Mouse (Mus musculus): ENCODE results near the gene Kctd19.

The Kctd19 gene

DNA sequence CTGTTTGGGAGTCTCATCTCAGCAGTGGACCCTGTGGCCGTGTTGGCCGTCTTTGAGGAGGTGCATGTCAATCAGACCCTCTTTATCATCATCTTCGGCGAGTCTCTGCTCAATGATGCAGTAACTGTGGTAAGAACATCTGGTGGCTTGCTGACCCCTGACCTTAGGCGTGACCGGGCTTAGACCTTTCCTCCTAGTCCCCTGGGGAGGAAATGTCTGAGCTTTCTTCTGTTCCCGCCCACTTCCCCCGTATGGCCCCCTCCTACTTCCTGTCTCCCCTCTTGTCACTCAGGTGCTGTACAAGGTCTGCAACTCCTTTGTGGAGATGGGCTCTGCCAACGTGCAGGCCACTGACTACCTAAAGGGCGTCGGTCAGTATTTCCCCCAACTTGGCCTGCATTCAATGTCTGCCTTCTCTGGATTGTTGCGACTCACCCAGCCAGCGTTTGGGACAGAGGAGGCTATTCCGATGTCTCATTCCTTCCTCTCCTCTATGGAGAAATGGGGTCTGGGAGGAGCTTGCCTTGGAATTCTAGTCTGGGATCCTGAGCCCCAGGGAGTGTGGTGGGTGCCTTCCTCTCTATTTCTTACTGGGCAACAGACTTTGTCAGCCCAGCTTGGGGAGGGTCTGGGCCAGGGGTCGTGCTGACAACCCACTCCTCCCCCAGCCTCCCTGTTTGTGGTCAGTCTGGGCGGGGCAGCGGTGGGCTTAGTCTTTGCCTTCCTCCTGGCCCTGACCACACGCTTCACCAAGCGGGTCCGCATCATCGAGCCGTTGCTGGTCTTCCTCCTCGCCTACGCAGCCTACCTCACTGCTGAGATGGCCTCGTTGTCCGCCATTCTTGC, 57.9 kb downstream of the Kctd19 start:
- peak; percentile 57 to 71 for DNase-seq

DNA sequence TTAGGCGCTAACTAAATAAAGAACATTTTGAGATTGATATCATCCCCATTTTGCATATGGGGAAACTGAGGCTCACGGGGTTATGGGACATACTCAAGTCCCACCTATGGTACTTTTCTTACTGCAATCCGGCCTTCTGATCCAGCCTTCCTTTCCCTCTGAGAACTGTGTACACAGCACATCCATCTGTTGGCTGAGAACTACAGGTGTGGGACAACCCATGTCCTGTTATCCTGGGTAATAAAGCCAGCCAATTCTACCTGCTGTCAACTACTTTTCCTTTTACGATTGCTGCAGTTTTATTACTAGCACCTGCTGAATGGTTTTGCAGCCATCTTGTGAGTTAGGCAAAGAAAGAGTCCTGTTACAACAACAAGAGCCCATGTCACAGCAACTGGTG, 58.8 kb downstream of the Kctd19 start:
- DNase-seq = no peak

DNA sequence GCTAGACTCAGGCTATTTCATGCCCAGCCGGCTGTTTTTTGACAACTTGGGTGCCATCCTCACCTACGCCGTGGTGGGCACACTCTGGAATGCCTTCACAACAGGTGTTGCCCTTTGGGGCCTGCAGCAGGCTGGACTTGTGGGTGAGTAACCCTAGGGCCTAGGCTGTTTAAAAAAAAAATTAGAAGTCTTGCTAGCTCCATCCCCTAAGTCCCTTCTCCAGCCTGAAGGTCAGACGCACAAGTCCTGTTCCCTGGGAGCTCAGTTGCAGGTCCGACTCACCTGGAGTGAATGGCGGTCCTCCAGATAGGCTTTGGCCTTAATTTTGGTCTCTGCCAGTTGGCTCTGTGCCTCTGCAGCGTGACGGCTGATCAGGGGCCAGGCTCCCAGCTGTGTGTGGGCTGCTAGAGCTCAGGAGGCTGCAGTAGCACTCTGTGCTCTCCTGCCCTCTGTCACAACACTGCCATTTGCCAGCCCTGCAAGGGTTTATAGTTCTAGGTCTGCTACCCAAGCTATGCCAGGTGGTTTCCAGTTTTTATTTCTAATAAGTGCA, 59.6 kb downstream of the Kctd19 start:
- DNase-seq = no peak

DNA sequence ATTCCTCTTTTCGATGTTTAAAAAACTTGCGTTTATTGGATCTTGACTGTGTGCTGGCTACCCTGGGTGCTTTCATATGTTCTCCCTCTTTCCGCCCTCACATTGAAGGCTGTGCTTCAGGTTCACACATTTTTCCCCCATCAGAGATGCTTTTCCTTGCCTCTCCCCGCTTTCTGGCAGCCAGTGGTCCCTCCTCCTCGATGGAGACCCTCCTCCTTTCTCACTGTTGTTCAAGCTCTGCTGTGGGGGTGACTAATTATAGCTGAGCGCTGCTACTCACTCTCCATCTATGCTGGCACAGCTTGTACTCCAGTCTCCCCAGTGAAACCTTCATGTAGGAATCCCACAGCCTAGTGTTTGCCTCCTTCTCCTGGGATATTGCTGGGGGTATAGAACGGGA, 63.1 kb downstream of the Kctd19 start:
- no peak for DNase-seq

DNA sequence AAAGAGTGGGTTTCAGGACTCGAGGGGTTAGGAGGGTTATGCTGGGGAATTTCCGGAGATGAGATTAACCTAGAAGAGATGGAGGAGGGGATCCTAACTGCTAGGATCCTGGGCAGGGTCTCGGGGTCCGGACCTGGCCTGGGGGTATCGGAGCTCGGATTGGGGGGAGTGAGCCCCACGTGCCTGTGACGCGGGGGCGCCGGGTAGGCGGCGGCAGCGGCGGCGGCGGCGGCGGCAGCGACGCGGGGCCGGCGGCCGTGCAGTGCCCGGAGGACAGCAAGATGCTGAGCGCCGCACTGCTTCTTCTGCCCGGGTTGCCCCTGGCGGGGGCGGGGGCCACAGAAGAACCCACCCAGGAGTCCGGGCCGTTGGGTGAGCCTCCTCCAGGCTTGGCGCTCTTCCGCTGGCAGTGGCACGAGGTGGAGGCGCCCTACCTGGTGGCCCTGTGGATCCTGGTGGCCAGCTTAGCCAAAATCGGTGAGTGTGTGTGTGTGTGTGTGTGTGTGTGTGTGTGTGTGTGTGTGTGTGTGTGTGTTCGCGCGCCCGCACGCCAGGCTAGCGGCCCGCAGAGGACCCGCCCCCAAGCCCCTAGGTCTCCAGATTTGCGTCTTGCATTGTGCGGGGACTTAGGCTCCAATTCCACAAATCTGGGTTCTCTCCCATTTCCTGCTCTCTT, 64.1 kb downstream of the Kctd19 start:
- peak; percentile 27 to 44 for DNase-seq

DNA sequence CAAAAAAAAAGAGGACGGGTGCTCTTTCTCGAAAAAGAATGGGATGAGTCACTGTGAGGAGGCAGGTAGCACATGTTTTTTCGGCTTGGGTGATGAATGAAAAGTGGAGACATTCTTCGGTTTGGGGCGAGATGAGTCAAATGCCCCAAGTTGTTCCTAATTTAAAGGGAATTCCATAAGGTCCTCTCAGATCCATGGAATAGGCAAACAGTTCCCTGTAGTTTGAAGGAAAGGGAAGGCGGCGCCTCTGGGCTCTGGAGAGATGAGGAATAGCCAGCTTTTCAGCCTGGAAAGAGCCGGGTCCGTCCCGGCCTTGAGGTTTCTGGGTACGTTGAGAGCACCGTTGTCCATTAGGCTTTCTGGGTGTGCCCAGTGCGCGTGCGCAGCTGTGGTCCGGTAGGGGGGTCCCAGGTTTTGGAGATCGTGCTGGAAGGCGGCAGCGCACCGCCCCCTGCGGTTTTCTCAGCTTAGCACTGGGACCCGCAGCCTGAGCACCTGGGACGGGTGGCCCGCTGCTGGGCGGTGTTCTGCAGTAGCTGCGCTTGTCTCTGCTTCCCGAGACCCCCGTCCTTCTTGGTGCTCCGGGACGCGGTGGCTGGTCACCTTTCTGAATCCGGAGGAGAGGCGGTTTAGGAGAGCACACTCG, 64.7 kb downstream of the Kctd19 start, which contains the start of gene Slc9a5:
Gene Slc9a5, plus strand, starts transcription at position 394 of the 646 bp plus-strand sequence.
- peak; percentile 67 to 78 for DNase-seq

DNA sequence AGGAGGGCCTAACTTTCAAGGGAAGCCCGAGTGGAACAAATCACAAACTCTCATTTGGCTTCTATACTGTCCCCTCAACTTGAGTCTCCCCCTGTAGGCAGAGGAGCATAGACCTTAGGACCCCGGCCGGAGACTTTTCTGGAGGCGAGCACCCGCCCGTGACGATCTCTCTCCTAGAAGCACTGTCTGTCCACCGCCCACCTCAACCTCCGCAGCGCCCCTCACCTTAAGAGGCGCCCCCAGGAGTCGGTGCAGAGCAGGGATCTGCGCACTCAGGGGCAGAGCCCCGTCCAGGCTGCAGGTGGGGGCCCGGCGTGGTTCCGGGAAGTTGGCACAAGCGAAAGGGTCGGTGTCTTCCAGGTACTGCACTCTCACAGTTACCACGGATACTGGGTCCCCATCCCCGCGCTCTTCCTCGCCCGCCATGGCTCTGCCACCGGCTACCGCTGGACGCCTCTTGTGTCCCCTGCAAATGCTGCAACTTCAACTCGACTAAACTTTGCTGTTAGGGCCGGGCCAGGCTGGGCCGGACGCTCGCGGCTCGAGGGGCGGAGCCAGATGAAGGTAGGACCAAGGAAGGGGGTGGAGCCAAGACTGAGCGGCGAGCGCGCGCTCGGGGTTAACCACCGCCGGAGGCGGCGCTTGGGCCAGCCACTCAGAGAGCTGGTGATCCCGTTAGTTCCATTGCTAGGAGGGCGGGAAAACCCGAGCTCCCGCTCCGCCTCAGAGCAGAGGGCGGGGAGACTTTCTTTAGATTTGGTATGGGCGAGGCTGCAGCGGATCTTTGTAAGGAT, 65.7 kb downstream of the Kctd19 start, which contains the start of gene Fhod1:
Gene Fhod1, minus strand, starts transcription at position 526 of the 794 bp plus-strand sequence.
- DNase-seq = peak; percentile 89

DNA sequence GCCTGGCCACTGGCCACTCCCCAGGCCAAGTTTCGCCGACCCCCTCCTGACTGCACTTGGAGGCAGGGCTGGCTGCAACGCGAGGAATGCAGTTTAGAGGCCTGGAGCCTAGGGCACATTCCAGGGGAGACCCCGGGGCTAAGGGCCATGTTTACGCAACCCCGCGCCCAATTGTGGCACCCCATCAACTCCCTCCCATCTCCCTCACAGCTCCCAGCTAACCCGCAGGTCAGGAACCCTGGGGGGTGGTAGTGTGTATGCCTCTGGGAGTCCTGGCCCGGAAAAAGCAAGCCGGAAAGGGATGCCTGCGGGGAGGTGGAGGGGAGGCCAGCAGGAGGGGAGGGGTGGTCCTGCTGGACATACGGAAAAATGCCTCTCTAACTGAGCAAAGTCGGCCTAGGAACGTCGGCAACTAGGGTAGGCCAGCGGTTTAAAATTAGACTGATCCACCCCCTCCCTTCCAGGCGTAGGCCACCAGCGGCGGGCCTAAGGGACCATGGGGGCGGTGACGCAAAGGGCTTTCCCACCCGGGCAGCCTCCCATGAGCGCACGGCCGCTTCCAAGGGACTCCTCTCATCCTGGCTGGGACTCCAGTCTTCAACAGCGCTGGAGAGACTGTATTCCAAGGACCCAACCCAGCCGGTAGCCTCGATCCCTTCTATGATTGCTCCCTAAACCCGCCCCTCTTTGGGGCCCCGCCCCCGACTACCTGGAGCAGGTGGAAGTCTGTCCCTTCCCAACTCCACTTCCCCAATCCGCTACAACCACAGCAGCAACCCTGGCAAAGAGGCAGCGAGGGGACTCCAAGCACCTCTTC, 66.5 kb downstream of the Kctd19 start:
- peak in 1 of 2 experiments; percentile 59 for DNase-seq

DNA sequence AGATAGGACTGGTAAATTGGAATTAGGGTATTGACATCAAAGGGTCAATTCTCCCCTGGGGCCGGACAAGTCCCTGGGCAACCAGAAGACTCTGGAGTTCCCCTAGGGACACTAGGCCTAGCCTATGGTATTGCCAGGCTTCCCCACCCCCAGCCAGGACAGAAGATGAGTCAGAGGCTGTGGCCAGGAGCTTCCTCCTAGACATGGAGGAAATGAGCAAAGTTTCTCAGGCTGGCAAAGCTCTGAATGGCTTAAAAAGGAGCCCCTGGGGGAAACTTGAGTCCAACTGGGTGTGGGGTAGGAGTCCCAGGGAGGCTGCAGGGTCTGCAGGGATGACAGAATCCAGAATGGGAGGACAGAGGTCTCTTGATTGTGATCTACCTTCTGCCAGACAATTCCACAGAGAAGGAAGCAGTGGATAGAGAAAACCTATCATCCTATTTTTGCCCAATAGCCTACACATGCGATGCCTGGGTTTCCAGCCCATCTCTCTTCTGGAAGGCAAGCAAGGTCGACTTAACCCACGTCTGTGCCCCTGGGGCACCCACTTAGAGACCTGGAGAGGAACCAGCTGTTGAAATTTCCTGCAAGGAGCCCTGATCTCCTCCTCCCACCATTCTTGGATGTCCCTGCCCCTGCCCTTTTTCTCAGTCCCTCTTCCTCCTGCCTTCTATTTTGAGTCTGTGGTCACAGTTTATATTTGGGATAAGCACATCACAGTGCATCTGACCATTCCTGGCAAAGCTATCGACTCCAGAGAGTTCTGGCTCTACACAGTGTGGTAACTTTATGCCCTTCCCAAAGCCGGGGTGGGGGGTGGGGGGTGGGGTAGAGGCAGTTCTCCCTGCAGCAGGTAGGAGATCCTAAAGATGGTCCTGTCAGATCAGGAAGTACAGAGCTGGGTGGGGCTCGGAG, 68.0 kb downstream of the Kctd19 start:
- no peak for DNase-seq

DNA sequence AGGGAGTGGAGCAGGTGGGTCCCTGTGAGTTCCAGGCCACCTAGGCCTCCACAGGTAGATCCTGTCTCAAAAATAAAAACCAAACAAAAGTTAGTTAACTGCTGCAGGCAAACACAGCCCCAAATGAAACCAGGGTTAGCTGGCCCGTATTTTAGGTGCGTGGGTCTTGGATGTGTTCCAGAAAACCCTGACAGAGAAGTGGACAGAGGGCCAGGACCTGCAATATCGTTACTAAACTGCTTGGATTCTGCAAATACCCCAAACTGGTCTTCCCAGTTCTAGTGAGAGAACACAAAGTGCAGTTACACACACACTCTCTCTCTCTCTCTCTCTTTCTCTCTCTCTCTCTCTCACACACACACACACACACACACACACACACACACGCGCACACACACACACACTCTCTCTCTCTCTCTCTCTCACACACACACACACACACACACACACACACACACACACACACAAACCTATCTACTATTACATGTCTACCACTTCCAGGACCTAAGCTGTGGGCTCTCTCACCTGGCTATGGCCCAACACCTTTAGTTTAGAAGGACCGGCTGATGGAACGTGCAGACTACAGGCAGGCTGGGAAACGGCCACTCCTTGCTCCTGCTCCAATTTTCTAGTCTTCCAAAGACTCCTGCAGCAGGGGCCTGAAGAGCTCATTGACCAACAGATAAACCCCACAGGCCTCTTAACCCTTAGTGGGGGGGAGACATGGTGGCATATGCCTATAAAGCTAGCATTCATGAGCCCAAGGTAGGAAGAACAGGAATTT, 69.3 kb downstream of the Kctd19 start:
- DNase-seq = no peak

DNA sequence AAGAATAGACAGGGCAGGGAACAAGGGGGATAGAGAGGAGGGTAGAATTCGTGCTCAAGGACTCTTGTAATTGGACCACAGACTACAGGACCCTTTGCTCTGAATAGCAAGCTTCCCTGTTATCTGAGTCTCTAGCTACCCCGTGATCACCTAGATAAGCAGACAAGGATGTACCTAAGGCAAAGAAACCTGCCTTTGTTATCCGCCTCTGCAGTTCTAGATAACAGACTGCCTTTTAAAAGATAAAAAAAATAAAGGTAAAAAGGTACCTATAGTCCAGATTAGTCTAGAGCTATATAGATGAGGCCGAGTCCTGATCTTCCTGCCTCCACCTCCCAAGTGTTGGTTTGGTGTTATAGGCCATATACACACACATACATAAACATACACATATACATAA, 70.5 kb downstream of the Kctd19 start:
- DNase-seq = no peak

DNA sequence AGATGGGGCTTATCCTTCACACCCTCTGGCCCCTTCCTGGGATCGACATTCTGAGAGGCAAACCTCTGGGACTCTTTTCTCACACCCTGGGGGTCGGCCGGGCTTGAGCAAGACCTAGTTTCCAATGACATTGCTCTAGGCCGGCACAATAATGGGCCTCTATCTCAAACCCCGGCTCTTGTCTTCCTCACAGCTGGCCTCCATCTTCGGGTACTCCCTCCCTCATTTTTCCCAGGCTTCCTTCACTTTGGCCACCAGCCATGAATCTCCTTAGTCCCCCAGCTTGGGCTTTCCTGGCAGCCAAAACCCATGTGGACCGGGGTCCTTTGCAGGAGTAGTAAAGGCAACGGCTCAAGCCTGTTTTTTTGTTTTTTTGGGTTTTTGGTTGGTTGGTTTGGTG, 71.9 kb downstream of the Kctd19 start:
- DNase-seq = no peak

DNA sequence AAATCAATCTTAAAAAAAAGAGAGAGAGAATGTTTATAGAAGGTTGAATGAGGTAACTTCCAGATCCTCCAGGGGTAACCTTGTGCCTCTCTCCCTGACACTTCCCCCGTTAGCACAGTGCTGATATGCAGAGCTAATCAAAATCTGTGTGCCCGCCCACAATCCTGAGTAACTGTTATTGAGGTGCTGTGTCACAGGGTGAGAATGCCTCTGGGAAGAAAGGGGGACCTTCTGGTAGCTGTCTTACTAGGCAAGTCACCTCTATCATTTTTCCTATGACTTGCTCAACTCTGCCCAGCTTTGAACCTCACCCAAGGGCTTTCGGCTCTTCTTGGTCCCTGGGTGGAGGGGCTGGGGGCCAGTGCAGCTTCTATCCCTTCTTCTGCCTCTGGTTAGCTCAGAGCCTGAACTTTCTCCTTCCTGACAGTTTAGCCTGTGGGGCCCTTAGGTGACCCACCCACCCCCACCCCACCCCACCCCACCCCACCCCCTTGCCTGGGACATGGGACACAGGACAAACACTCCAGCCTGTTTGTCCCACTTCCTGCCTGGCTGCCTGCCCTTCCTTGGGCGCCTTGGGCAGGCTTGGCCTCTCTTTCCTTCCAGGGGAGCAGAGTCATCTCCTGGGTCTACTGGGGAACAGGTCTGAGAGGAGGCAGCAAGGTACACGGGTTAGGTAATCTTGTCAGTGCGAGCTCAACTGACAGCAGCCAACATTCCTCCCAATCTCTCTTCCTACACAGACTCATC, 73.2 kb downstream of the Kctd19 start:
- no peak for DNase-seq

DNA sequence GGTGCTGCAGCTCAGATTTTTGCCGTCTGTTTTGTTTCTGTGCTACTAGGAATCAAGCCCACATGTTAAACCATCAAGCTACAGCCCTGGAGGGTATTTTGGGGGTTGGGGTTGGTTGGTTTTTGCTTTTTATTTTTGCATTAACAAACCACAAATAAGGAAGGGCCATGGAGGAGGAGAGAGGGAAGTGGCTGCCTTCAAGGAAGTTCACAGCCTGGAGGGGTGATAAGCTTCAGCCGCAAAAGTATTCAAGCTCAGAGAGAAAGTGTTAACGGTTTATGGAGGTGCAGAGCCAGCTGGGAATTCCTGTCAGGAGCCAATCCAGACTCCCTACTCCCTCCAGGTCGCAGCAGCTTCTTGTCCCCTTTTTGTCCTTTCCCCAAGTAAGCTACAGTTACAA, 74.3 kb downstream of the Kctd19 start:
- no peak for DNase-seq

DNA sequence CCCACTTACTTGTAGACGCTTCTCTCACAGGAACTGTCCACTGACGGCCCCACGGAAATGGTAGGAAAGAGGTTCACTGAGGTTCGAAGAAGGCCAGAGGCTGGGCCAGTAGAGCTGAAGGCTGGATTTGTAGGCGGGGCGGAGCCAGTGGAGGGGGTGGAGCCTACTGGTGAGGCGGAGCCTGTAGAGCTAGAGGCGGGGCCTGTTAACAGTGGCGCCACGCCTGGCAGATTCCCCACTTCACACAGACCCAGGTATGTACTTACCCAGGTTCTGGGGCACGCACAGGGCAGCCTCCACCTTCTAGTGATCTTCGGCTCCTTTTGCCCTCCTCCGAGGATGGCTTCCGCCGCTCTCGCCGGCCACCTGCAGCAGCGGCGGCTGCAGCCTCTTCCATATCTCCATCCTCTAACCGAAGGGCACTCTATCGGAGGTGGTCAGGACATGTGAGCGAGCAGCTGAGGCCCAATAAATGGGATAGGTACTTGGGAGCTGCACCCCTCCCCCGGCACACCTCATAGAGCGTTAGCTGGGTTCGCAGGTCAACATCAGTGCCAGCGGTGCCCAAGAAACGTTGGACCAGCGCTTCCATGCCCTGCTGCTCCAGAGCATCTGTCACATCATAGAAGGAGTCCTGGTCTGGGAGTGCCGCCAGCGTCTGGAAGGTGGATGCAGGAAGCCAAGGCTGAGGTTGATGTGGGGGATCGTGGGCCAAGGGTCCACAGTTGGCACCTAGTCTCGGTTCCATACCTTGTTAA, 76.8 kb downstream of the Kctd19 start:
- DNase-seq = no peak
